Mouse (Mus musculus): ENCODE measurements around the gene 2410015M20Rik. TPM values are rescaled to one million over a fixed set of nuclear protein-coding genes. Genes with fewer than 3 reads are reported as not detected.

2410015M20Rik gene
- polyA plus RNA-seq, 1 experiment from 2014 or later, result 221 TPM

GRCm38 (mm10) chr17:56607521-56608062 is 2.0 kb downstream of the 2410015M20Rik start:
- H3K36me3 ChIP-seq (ENCODE audit: control insufficient read depth, insufficient read depth, low read length), result peaks cover 44% of the 10 kb centered on the region
- peaks cover 21% of the 10 kb centered on the region for H3K4me1 ChIP-seq (ENCODE audit: control insufficient read depth, insufficient read depth, low read depth, low read length)
- H3K9me3 ChIP-seq (ENCODE audit: control insufficient read depth, low read length), result no peaks in the 10 kb centered on the region
- H3K27ac ChIP-seq (ENCODE audit: low read depth, low read length), result no peak overlapping the region
- H3K9ac ChIP-seq (ENCODE audit: low read depth, low read length), result no peak overlapping the region
- no peaks in the 10 kb centered on the region for H3K27me3 ChIP-seq (replicated peaks; ENCODE audit: control insufficient read depth, insufficient read depth, low read length)
- H3K4me2 ChIP-seq (ENCODE audit: low read length), result no peak overlapping the region
- WGBS, result 73% methylated on average over 3 of the region's 3 CpGs
- no peak overlapping the region for H3K4me3 ChIP-seq (ENCODE audit: low read length)
- ATAC-seq, result no peak

- Histone ChIP-seq H3K4me2 (ENCODE audit: low read length) (no peak overlapping the region), H3K9me3 (ENCODE audit: control insufficient read depth, low read length) (no peaks in the 10 kb centered on the region), H3K27me3 (replicated peaks; ENCODE audit: control insufficient read depth, insufficient read depth, low read length) (no peaks in the 10 kb centered on the region), H3K27ac (ENCODE audit: low read depth, low read length) (no peak overlapping the region), H3K9ac (ENCODE audit: low read depth, low read length) (no peak overlapping the region), H3K4me3 (ENCODE audit: low read length) (no peak overlapping the region), H3K4me1 (ENCODE audit: control insufficient read depth, insufficient read depth, low read depth, low read length) (peaks cover 18% of the 10 kb centered on the region), H3K36me3 (ENCODE audit: control insufficient read depth, insufficient read depth, low read length) (peaks cover 62% of the 10 kb centered on the region)
- ATAC-seq, result no peak
- 92% methylated on average over 9 of the region's 9 CpGs for WGBS
Observed at GRCm38 (mm10) chr17:56605431-56605830, 4.1 kb downstream of the 2410015M20Rik start.

DNA sequence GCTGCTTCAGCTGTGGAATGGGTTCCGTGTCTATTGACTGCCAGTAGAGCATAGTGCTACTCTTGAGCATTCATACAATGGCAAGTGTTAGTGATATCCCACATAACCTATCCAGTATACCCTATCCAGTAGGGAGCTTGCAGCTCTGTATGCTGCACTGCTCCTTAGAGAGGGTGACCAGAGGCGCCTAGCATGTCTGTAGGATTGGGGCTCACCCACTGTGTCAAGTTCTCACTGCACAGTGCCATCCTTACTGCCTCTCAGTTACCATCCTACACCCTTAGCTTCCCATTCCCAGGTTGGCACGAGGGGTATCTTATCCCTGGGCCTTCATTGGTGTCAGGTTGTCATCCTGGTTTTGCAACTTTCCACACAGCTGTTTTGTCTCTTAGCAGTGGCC is 5.1 kb downstream of the 2410015M20Rik start:
- H3K27ac ChIP-seq (ENCODE audit: low read depth, low read length), result no peak overlapping the region
- no peak for ATAC-seq
- WGBS, result 90% methylated on average over 3 of the region's 3 CpGs
- H3K4me3 ChIP-seq (ENCODE audit: low read length), result no peak overlapping the region
- no peaks in the 10 kb centered on the region for H3K9me3 ChIP-seq (ENCODE audit: control insufficient read depth, low read length)
- H3K4me2 ChIP-seq (ENCODE audit: low read length), result no peak overlapping the region
- H3K36me3 ChIP-seq (ENCODE audit: control insufficient read depth, insufficient read depth, low read length), result peaks cover 72% of the 10 kb centered on the region
- no peak overlapping the region for H3K9ac ChIP-seq (ENCODE audit: low read depth, low read length)
- H3K4me1 ChIP-seq (ENCODE audit: control insufficient read depth, insufficient read depth, low read depth, low read length), result peaks cover 14% of the 10 kb centered on the region
- H3K27me3 ChIP-seq (replicated peaks; ENCODE audit: control insufficient read depth, insufficient read depth, low read length), result no peaks in the 10 kb centered on the region

GRCm38 (mm10) chr17:56604070-56604380 is 5.5 kb downstream of the 2410015M20Rik start:
- no peak for ATAC-seq
- Histone ChIP-seq H3K4me3 (ENCODE audit: low read length) (no peak overlapping the region), H3K4me1 (ENCODE audit: control insufficient read depth, insufficient read depth, low read depth, low read length) (peaks cover 13% of the 10 kb centered on the region), H3K27me3 (replicated peaks; ENCODE audit: control insufficient read depth, insufficient read depth, low read length) (no peaks in the 10 kb centered on the region), H3K36me3 (ENCODE audit: control insufficient read depth, insufficient read depth, low read length) (peaks cover 75% of the 10 kb centered on the region), H3K9ac (ENCODE audit: low read depth, low read length) (no peak overlapping the region), H3K9me3 (ENCODE audit: control insufficient read depth, low read length) (no peaks in the 10 kb centered on the region), H3K4me2 (ENCODE audit: low read length) (no peak overlapping the region), H3K27ac (ENCODE audit: low read depth, low read length) (no peak overlapping the region)
- 91% methylated on average over 9 of the region's 9 CpGs for WGBS

DNA sequence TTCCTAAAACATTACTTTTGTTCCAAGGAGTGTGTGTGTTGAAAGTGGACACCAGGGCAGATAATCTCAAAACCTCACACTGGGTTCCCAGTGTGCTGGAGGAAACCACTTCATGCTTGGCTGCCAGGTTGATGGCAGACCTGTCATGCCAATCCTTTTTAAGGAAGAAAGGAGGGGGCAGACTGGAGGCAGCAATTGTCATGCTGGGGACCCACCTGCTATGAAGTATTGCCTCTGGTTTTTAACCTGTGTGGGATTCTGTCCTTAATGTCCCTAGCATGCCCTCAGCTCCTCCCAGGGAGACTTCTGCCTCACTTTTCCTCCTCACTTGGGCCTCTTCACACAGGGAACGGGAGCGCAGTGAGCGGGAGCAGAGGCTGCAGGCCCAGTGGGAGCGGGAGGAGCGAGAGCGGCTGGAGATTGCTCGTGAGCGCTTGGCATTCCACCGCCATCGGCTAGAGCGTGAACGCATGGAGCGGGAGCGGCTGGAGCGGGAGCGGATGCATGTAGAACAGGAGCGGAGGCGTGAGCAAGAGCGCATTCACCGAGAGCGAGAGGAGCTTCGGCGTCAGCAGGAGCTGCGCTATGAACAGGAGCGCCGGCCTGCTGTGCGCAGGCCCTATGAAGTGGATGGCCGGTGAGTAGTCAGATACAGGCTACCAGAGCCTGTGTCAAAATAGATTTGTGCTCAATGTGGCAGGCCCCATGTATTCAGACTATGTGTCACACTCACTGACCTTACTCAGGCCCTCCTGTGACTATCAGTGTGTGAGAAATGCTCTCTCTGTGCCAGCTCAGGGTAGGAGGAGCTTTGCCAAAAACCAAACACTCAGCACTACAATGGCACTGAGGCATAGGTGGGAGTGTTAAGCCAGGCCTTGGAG is 6.1 kb downstream of the 2410015M20Rik start:
- H3K27ac ChIP-seq (ENCODE audit: low read depth, low read length), result no peak overlapping the region
- no peak overlapping the region for H3K9ac ChIP-seq (ENCODE audit: low read depth, low read length)
- WGBS, result 93% methylated on average over 28 of the region's 28 CpGs
- peaks cover 7% of the 10 kb centered on the region for H3K4me1 ChIP-seq (ENCODE audit: control insufficient read depth, insufficient read depth, low read depth, low read length)
- H3K27me3 ChIP-seq (replicated peaks; ENCODE audit: control insufficient read depth, insufficient read depth, low read length), result no peaks in the 10 kb centered on the region
- H3K9me3 ChIP-seq (ENCODE audit: control insufficient read depth, low read length), result no peaks in the 10 kb centered on the region
- H3K4me3 ChIP-seq (ENCODE audit: low read length), result no peak overlapping the region
- ATAC-seq, result no peak
- no peak overlapping the region for H3K4me2 ChIP-seq (ENCODE audit: low read length)
- H3K36me3 ChIP-seq (ENCODE audit: control insufficient read depth, insufficient read depth, low read length), result peaks cover 75% of the 10 kb centered on the region

GRCm38 (mm10) chr17:56593527-56594271 is 15.9 kb downstream of the 2410015M20Rik start:
- ATAC-seq, result no peak
- Histone ChIP-seq H3K9me3 (ENCODE audit: control insufficient read depth, low read length) (no peaks in the 10 kb centered on the region), H3K4me3 (ENCODE audit: low read length) (no peak overlapping the region), H3K4me1 (ENCODE audit: control insufficient read depth, insufficient read depth, low read depth, low read length) (peaks cover 2% of the 10 kb centered on the region; the same call in 1 of the 2 replicates), H3K9ac (ENCODE audit: low read depth, low read length) (no peak overlapping the region), H3K27me3 (replicated peaks; ENCODE audit: control insufficient read depth, insufficient read depth, low read length) (no peaks in the 10 kb centered on the region), H3K4me2 (ENCODE audit: low read length) (no peak overlapping the region), H3K36me3 (ENCODE audit: control insufficient read depth, insufficient read depth, low read length) (peaks cover 60% of the 10 kb centered on the region), H3K27ac (ENCODE audit: low read depth, low read length) (no peak overlapping the region)
- WGBS, result 82% methylated on average over 8 of the region's 8 CpGs

- no peak overlapping the region for H3K4me3 ChIP-seq (ENCODE audit: low read length)
- H3K27ac ChIP-seq (ENCODE audit: low read depth, low read length), result no peak overlapping the region
- H3K27me3 ChIP-seq (replicated peaks; ENCODE audit: control insufficient read depth, insufficient read depth, low read length), result no peaks in the 10 kb centered on the region
- no peaks in the 10 kb centered on the region for H3K9me3 ChIP-seq (ENCODE audit: control insufficient read depth, low read length)
- no peak for ATAC-seq
- H3K4me2 ChIP-seq (ENCODE audit: low read length), result no peak overlapping the region
- peaks cover 10% of the 10 kb centered on the region for H3K4me1 ChIP-seq (ENCODE audit: control insufficient read depth, insufficient read depth, low read depth, low read length)
- peaks cover 58% of the 10 kb centered on the region for H3K36me3 ChIP-seq (ENCODE audit: control insufficient read depth, insufficient read depth, low read length)
- H3K9ac ChIP-seq (ENCODE audit: low read depth, low read length), result no peak overlapping the region
Observed at GRCm38 (mm10) chr17:56592553-56592952, 17.0 kb downstream of the 2410015M20Rik start.

DNA sequence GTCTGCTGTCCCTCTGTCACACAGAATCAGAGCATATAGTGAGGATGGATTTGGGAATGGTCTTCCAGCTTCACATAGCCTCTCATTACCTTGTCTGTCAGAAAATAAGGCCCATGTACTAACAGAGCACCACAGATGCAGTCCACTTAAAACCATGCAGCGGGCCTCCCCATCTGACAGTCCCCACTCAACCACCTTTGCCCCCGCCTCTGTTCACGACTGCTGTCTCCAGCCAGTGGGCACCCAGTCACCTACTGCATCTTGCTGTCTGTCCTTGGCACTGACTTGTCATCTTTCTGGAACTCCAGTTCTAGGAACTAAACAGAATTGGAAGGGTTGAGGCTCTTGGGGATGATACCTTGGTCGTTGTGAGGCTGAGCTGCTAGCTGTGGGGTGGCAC is 20.6 kb downstream of the 2410015M20Rik start:
- no peak for ATAC-seq
- 93% methylated on average over 4 of the region's 4 CpGs for WGBS
- no peaks in the 10 kb centered on the region for H3K9me3 ChIP-seq (ENCODE audit: control insufficient read depth, low read length)
- no peaks in the 10 kb centered on the region for H3K27me3 ChIP-seq (replicated peaks; ENCODE audit: control insufficient read depth, insufficient read depth, low read length)
- H3K4me1 ChIP-seq (ENCODE audit: control insufficient read depth, insufficient read depth, low read depth, low read length), result peaks cover 28% of the 10 kb centered on the region
- H3K36me3 ChIP-seq (ENCODE audit: control insufficient read depth, insufficient read depth, low read length), result peaks cover 36% of the 10 kb centered on the region
- no peak overlapping the region for H3K27ac ChIP-seq (ENCODE audit: low read depth, low read length)
- no peak overlapping the region for H3K4me3 ChIP-seq (ENCODE audit: low read length)
- no peak overlapping the region for H3K9ac ChIP-seq (ENCODE audit: low read depth, low read length)
- no peak overlapping the region for H3K4me2 ChIP-seq (ENCODE audit: low read length)

- Histone ChIP-seq H3K4me1 (ENCODE audit: control insufficient read depth, insufficient read depth, low read depth, low read length) (peaks cover 37% of the 10 kb centered on the region), H3K9ac (ENCODE audit: low read depth, low read length) (no peak overlapping the region; the same call in 1 of the 2 replicates), H3K4me2 (ENCODE audit: low read length) (no peak overlapping the region), H3K27me3 (replicated peaks; ENCODE audit: control insufficient read depth, insufficient read depth, low read length) (no peaks in the 10 kb centered on the region), H3K4me3 (ENCODE audit: low read length) (no peak overlapping the region), H3K36me3 (ENCODE audit: control insufficient read depth, insufficient read depth, low read length) (peaks cover 29% of the 10 kb centered on the region), H3K9me3 (ENCODE audit: control insufficient read depth, low read length) (no peaks in the 10 kb centered on the region), H3K27ac (ENCODE audit: low read depth, low read length) (peak overlapping the region; percentile 14; the same call in 1 of the 2 replicates)
- 58% methylated on average over 1 of the region's 1 CpGs for WGBS
- no peak for ATAC-seq
Observed at GRCm38 (mm10) chr17:56587773-56588172, 21.8 kb downstream of the 2410015M20Rik start.
